Mouse (Mus musculus): ENCODE measurements around the gene Poc1b. TPM values are rescaled to one million over a fixed set of nuclear protein-coding genes. Genes with fewer than 3 reads are reported as not detected.

The Poc1b gene
- polyA plus RNA-seq, 1 experiment: 21.8 TPM

DNA sequence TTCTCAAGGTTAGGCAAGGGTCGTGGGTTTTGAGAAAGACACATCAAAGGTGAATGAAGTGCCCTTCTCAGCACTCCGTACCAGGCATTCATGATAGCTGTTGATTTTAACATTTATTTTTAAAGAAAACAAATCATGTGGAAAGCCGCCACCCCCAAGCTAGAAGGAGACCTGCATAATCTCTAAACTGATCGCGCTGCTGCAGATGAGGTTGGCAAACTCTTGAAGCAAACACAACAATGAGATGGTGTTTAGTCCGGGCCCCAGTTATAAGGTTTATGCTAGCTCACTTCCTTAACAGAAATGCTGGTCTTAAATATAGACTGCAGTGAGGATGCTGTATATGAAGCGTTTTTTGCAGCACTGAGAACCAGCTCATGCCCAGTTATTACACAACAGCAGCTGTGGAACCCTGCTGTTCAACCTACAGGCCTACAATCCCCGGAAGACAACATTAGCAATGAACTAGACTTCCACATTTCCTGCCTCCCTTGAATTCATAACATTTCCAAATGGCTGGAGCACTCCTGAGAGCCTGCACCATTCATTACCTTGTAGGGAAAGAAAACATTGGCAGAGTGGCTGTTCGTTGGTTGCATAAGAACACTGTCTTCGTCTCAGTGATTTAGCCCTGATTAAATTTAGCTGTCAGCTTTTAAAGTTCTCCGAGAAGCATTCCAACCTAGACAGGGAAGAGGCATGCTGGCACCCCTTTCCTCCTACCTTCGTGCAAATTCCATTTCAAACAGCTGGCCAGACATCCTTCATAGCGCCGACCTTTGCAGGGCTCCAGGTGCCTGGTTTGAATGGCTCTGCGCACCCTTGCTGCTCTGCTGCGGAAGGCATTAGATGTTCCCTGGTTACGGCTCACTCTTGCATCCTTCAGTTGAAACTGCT, 121.4 kb downstream of the Poc1b start:
- H3K4me1 ChIP-seq (ENCODE audit: control insufficient read depth, insufficient read depth, low read length): peaks cover 38% of the 10 kb centered on the region
- no peak overlapping the region for H3K4me3 ChIP-seq (ENCODE audit: insufficient read depth, low read length)
- peak overlapping the region; percentile 67 for H3K27ac ChIP-seq (ENCODE audit: insufficient read depth, low read depth, low read length)

DNA sequence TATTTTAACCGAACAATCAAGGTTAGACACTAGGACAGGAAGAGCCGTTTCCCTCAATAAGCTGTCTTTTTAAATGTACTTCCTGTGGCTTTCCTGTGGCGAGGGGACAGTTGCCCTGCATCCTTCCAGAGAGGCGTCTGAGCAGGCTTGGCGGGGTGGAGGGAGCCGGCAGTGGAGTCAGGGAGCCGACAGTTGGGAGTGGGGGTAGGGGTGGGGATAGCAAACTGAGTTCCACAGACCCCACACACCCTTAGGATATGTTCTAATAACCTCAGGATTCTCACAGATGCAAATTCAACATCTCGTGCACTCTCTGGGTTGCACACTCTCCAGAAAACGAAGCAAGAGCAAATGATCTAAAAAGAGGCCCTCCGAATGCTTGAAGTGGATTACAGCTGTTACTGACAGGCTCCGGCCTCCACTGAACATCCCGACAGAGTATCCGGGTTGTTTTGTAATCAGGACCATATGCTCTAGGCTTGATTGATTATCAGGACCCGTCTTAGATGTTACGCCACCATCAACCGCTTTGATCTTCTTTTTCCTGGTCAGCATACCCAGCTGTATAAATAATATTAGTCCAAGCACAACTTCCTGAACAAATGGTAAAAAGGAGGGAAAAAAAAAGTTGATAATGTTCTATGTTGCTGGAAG, 122.3 kb downstream of the Poc1b start:
- TF ChIP-seq POLR2A (IDR thresholded peaks at IDR 0.05; ENCODE audit: borderline replicate concordance, low read depth, low read length) (no peak), CTCF (IDR thresholded peaks at IDR 0.05; ENCODE audit: low read depth, low read length) (no peak)
- Histone ChIP-seq H3K27ac (ENCODE audit: insufficient read depth, low read depth, low read length) (no peak overlapping the region), H3K4me3 (ENCODE audit: insufficient read depth, low read length) (no peak overlapping the region), H3K4me1 (ENCODE audit: control insufficient read depth, insufficient read depth, low read length) (peaks cover 38% of the 10 kb centered on the region)

More for the DNA sequence above, 121.4 kb downstream of the Poc1b start:
- TF ChIP-seq CTCF (IDR thresholded peaks at IDR 0.05; ENCODE audit: low read depth, low read length) (no peak), POLR2A (IDR thresholded peaks at IDR 0.05; ENCODE audit: borderline replicate concordance, low read depth, low read length) (no peak)

DNA sequence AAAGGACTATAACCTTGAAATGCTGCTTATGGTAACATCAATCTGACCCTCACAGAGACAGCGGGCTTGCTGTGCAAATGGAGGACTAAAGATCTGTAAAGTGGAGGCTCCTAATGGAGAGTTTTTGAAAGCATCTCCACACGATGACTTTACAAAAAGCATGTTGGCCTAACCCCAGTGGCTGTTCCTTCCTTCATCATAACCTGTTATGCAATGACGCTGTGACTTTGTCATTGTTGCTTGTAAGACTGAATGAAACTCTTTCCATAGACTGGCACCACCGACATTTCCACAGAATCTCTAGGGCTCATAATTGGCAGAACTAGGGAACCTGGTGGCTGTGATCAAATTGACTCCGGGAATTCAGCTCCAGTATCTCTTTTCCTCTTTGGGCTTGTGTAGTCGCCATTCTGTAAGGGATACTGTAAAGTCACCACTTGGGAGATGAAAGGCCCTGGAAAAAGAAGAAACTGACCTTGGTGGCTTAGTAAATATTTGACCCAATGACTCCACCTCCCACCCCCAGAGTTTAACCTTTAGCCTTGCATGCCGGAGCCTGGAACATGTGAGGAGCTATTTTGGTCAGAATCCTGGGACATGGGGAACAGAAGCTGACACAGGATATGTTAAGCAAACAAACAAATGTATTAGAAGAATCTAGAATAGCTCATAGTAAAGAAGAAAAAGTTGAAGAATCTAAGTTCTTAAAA, 125.8 kb downstream of the Poc1b start:
- Histone ChIP-seq H3K27ac (ENCODE audit: insufficient read depth, low read depth, low read length) (no peak overlapping the region), H3K4me3 (ENCODE audit: insufficient read depth, low read length) (no peak overlapping the region), H3K4me1 (ENCODE audit: control insufficient read depth, insufficient read depth, low read length) (peaks cover 39% of the 10 kb centered on the region)
- TF ChIP-seq POLR2A (IDR thresholded peaks at IDR 0.05; ENCODE audit: borderline replicate concordance, low read depth, low read length): no peak
- no peak for TF ChIP-seq CTCF (IDR thresholded peaks at IDR 0.05; ENCODE audit: low read depth, low read length)

DNA sequence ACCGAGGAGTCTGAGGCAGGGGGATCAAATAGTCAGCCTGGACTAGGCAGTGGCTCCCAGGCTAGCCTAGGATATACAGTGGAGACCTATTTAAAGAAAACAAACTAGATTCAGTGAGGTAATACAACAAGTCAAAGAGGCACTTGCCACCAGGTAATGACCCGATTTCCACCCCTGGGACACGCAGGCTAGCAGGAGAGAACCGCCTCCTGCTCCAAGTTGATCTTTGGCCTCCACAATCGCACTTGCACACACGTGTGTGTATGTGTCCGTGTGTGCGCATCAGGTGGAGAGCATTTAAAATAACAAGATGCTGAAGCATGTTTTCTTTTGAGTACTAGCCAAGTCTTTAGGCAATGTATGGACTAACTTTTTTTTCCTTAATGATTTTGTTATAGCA, 127.5 kb downstream of the Poc1b start:
- Histone ChIP-seq H3K4me3 (ENCODE audit: insufficient read depth, low read length) (no peak overlapping the region), H3K4me1 (ENCODE audit: control insufficient read depth, insufficient read depth, low read length) (peaks cover 24% of the 10 kb centered on the region), H3K27ac (ENCODE audit: insufficient read depth, low read depth, low read length) (no peak overlapping the region)
- TF ChIP-seq POLR2A (IDR thresholded peaks at IDR 0.05; ENCODE audit: borderline replicate concordance, low read depth, low read length) (no peak), CTCF (IDR thresholded peaks at IDR 0.05; ENCODE audit: low read depth, low read length) (no peak)

DNA sequence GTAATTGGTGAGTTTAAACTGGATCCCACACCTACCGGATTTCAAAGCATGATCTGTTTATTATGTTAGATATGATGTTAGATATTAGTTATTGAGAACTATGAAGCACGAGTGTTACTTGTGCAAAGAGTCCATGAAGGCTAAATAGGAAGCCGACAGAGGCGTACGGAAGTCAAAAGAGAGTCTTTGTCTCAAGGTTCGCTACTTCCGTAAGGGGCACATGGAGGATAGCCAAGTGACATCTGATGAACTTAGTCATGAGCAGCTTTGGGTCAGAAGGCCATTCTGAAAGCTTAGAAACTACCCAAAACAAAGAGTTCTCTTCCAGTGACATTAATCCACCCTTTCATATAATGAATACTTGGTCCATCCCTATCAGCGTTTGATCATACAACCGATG, 128.2 kb downstream of the Poc1b start:
- peaks cover 24% of the 10 kb centered on the region for H3K4me1 ChIP-seq (ENCODE audit: control insufficient read depth, insufficient read depth, low read length)
- TF ChIP-seq CTCF (IDR thresholded peaks at IDR 0.05; ENCODE audit: low read depth, low read length) (no peak), POLR2A (IDR thresholded peaks at IDR 0.05; ENCODE audit: borderline replicate concordance, low read depth, low read length) (no peak)
- H3K27ac ChIP-seq (ENCODE audit: insufficient read depth, low read depth, low read length): no peak overlapping the region
- H3K4me3 ChIP-seq (ENCODE audit: insufficient read depth, low read length): no peak overlapping the region

DNA sequence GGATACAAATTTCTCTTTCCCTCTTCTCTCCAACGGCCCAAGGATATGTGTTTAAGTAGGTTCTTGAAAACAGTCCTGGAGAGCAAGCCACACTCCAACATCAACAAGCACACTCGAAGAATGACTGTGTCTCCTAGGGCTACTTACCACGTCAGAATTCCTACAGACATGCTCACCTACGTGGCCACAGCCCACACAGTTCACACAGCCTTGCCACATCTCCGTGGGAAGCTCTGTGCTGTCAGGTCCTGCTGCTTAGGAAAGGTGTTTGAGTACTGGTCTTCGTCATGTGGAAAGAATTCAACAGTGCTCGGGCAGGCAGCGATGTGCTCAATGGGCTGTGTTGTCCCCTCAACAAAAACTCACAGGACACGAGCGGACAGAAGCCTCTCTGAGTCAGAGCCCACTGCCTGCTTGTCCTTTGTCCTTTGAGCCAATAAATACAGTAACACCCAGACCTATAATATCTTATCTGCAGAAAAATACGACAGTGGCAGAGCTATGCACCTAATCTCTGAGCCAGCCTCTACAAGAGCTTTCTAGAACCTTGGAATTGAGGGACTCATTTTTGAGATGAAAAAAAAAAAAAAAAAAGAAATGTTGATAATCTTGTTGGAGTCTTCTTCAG, 130.5 kb downstream of the Poc1b start:
- H3K4me1 ChIP-seq (ENCODE audit: control insufficient read depth, insufficient read depth, low read length): peaks cover 33% of the 10 kb centered on the region
- no peak overlapping the region for H3K4me3 ChIP-seq (ENCODE audit: insufficient read depth, low read length)
- H3K27ac ChIP-seq (ENCODE audit: insufficient read depth, low read depth, low read length): no peak overlapping the region
- no peak for TF ChIP-seq POLR2A (IDR thresholded peaks at IDR 0.05; ENCODE audit: borderline replicate concordance, low read depth, low read length)
- TF ChIP-seq CTCF (IDR thresholded peaks at IDR 0.05; ENCODE audit: low read depth, low read length): no peak

DNA sequence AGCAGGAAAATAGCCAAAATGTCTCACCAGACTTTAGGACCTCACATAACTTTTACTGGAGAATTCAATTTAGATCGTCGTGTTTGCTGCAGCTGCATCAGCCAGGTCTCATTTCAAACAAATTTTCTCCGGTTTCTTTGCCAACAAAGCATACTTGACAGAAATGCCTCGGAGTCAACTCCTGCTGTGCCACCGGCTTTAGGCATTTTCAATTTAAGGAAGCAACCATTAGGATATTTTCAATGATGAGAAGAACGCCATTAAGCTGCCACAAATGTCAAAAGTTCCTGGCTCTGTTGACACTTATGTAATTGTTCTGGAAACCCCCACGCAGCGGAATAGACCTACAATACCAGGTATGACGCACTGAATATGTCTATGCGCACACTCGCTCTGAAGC, 131.7 kb downstream of the Poc1b start:
- no peak overlapping the region for H3K27ac ChIP-seq (ENCODE audit: insufficient read depth, low read depth, low read length)
- TF ChIP-seq CTCF (IDR thresholded peaks at IDR 0.05; ENCODE audit: low read depth, low read length) (no peak), POLR2A (IDR thresholded peaks at IDR 0.05; ENCODE audit: borderline replicate concordance, low read depth, low read length) (no peak)
- H3K4me3 ChIP-seq (ENCODE audit: insufficient read depth, low read length): no peak overlapping the region
- H3K4me1 ChIP-seq (ENCODE audit: control insufficient read depth, insufficient read depth, low read length): peaks cover 37% of the 10 kb centered on the region

DNA sequence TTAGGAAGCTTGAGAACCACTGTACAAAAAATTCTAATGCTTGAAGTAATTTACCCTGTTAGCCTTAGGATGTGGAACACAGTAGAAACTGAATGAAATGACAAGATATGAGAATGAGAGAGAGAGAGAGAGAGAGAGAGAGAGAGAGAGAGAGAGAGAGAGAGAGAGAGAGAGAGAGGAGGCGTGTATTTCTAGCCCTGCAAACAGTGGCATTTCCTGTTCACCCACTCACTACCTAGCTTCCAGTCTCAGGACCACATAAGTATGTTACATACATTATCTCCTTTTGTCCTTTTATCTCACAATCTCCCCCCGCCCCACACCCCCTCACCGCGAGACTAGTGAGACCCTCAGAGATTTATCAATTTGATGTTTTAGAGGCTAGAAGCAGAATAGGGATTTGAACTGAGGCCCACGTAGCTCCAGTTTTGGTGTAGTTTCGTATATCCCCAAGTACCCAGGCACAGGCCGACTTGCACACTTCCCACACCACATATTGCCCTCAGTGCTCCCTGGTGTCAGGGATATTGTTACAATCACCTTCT, 134.5 kb downstream of the Poc1b start:
- Histone ChIP-seq H3K4me1 (ENCODE audit: control insufficient read depth, insufficient read depth, low read length) (peaks cover 41% of the 10 kb centered on the region), H3K4me3 (ENCODE audit: insufficient read depth, low read length) (peak overlapping the region; percentile 37), H3K27ac (ENCODE audit: insufficient read depth, low read depth, low read length) (peak overlapping the region; percentile 93)
- no peak for TF ChIP-seq CTCF (IDR thresholded peaks at IDR 0.05; ENCODE audit: low read depth, low read length)
- no peak for TF ChIP-seq POLR2A (IDR thresholded peaks at IDR 0.05; ENCODE audit: borderline replicate concordance, low read depth, low read length)
